Mouse (Mus musculus) layer of hippocampus, adult 9-11 months (tissue): Measurements from ENCODE around the gene Ggn.
"Not testable (repeated sequence)": the region's sequence is repeated elsewhere in the genome, so short reads cannot be mapped to it uniquely, and the experiment has no call there.

ENCODE experiments used
- DNase-seq: peaks from one replicate; pipeline ENCODE4 v3.0.0; 2022

Ggn gene

GRCm38 (mm10) chr7:29170066-29170754 is at the start of gene Ggn, which contains the start of gene Spred3:
Gene Ggn (plus strand): TSS chr7:29170210.
Gene Spred3 (minus strand): TSS chr7:29170411.
- no peak for DNase-seq

GRCm38 (mm10) chr7:29122821-29123220 is 47.2 kb upstream of the Ggn start:
- DNase-seq, result no peak

GRCm38 (mm10) chr7:29123531-29124358 is 46.3 kb upstream of the Ggn start:
- DNase-seq, result no peak

- no peak for DNase-seq
Observed at GRCm38 (mm10) chr7:29124970-29125369, 45.0 kb upstream of the Ggn start, which contains the start of gene Ryr1. Gene Ryr1 (minus strand): TSS chr7:29125179.

GRCm38 (mm10) chr7:29126173-29126915 is 43.7 kb upstream of the Ggn start:
- DNase-seq, result no peak

GRCm38 (mm10) chr7:29128725-29129124 is 41.3 kb upstream of the Ggn start:
- no peak for DNase-seq

- DNase-seq, result no peak
Observed at GRCm38 (mm10) chr7:29134230-29134629, 35.8 kb upstream of the Ggn start.

- no peak for DNase-seq
Observed at GRCm38 (mm10) chr7:29134693-29135386, 35.2 kb upstream of the Ggn start, which contains the start of gene Rasgrp4. Gene Rasgrp4 (plus strand): TSS chr7:29134851.

- DNase-seq, result no peak
Observed at GRCm38 (mm10) chr7:29137429-29137828, 32.6 kb upstream of the Ggn start.

GRCm38 (mm10) chr7:29139237-29139636 is 30.8 kb upstream of the Ggn start:
- not testable (repeated sequence) for DNase-seq

GRCm38 (mm10) chr7:29141416-29141815 is 28.6 kb upstream of the Ggn start:
- no peak for DNase-seq

- no peak for DNase-seq
Observed at GRCm38 (mm10) chr7:29144006-29144405, 26.0 kb upstream of the Ggn start.

GRCm38 (mm10) chr7:29146625-29147367 is 23.2 kb upstream of the Ggn start:
- no peak for DNase-seq

- DNase-seq, result no peak
Observed at GRCm38 (mm10) chr7:29148771-29149170, 21.2 kb upstream of the Ggn start.

- no peak for DNase-seq
Observed at GRCm38 (mm10) chr7:29151486-29151885, 18.5 kb upstream of the Ggn start.

- DNase-seq, result no peak
Observed at GRCm38 (mm10) chr7:29154018-29154720, 15.8 kb upstream of the Ggn start.

- peak; percentile 90 for DNase-seq
Observed at GRCm38 (mm10) chr7:29155196-29155837, 14.7 kb upstream of the Ggn start.

- DNase-seq, result peak; percentile 87
Observed at GRCm38 (mm10) chr7:29155838-29156782, 13.9 kb upstream of the Ggn start, which contains the start of gene Fam98c. Gene Fam98c (minus strand): TSS chr7:29156234.

- DNase-seq, result no peak
Observed at GRCm38 (mm10) chr7:29158264-29158663, 11.7 kb upstream of the Ggn start.
